Mouse (Mus musculus): Measurements from ENCODE around the gene Ermn. TPM values are rescaled to one million over a fixed set of nuclear protein-coding genes. Genes with fewer than 3 reads are reported as not detected.

The Ermn gene
- not detected in 2 replicates for polyA plus RNA-seq (2012; rRNA removed)

DNA sequence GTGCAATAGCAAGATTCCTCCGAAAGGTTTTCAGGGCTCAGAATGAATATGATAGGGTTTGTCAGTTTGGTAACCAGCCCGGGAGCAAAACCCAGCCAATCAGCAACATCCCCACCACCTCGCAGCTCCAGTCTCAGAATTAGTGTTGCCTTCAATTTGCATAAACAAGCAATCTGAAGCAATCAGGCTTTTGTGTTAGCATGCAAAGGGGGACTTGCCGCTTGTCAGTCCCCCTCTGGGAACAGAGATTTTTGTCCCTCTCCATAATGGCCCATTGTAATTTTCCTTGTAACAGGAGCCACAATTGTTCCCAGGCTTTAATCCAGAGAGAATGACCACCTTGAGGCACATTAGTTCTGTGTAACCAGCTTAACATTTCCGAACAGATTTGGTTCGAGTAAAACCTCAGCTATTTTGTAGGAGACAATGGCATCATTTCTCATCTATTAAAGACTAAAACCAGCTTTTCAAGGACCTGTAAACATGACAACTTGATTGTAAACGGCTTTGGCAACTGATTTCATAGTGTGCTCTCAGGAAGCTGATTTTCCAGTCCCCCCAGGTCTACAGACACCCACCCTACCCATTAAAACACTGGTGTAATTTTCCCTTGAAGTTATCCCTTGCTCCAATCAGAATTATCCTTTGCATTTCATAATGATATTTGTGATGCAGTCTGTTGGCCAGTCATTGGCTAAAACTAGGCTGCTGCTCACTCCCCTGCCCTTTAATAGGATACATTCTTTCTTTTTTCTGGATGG is at the start of gene Ermn:
Ermn (minus strand) TSS at position 44 of the 761 bp plus-strand sequence.

DNA sequence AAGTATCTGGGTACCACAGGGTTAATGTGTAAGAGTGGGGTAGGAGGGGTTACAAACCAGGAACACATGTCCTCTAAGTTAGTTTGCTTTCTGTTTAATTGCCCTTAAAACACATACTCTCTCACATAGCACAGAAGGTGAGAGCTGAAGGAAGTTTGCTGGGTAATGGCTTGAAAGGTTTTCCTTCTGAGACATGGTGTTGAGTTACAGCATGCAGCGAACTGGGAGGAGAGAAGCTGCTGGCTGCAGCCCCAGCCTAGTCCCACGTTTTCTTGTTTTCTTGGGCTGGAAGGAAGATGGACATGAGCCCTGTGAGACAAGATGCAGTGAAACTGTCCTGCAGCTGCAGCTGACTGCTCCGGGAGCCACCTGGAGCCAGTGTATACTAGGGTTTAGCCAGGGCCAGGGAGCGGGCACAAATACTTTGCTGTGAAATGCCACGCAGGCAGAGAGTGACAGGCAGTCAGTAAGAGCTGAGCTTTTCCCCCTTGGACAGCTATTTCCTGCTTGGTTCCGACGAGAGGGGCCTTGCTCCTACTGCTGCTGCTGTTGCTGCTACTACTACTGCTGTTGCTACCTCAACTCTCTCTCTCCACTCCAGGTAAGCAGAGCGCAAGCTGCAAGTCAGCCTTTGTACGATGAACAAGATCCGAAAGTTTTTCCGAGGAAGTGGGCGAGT is 54.8 kb downstream of the Ermn start, which contains the start of gene Galnt5:
Galnt5 (plus strand) TSS at position 133 of the 679 bp plus-strand sequence.

Other genes starting within 250 kb of the Ermn start
- gene Galnt5, start 55.0 kb downstream of the Ermn start, polyA plus RNA-seq (2012; rRNA removed): 0.12 and 0.14 TPM in 2 replicates
- gene Cytip, start 142.7 kb upstream of the Ermn start, polyA plus RNA-seq (2012; rRNA removed): 3.7 and 4.8 TPM in 2 replicates

All from ovary, adult 2 months (tissue).